Mouse (Mus musculus) CD4-positive, CD25-positive, alpha-beta regulatory T cell, adult 2 months (primary cell): Measurements from ENCODE around the gene Gm3500.
"Not testable (repeated sequence)": the region's sequence is repeated elsewhere in the genome, so short reads cannot be mapped to it uniquely, and the experiment has no call there.

Experiments
- DNase-seq: peaks from one replicate; pipeline ENCODE4 v3.0.0-alpha.2; 2012; ENCODE audit warnings: low read depth, low spot score

Gm3500 gene

GRCm38 (mm10) chr14:5388949-5389348 is at the start of gene Gm3500:
Gm3500 (minus strand) TSS chr14:5389049.
- not testable (repeated sequence) for DNase-seq

- not testable (repeated sequence) for DNase-seq
These were observed 54.0 kb downstream of the Gm3500 start, which contains the start of gene Gm3542 for GRCm38 (mm10) chr14:5334828-5335227. Gm3542 (minus strand) TSS chr14:5334928.
